Mouse (Mus musculus) liver, embryonic 12.5 days (tissue): ENCODE measurements at regions not wholly inside any gene's neighbourhood (a gene's known extent, or its start where the extent isn't known, plus 50 kb on each side); places are given as distances from the start of the nearest gene placed in this dataset.

Experiments used
- ATAC-seq: fragments of 200-750 bp; cut with Nextera tagmentation; 2 replicates; pipeline ENCODE4 v1.8.0; 2017; ENCODE audit warnings: moderate number of reproducible peaks, mild to moderate bottlenecking, moderate library complexity
- H3K27ac ChIP-seq: fragments of 300-500 bp; sonication (generic); 2 replicates; pipeline ENCODE4 v1.5.1; 2016; ENCODE audit warnings: mild to moderate bottlenecking
- H3K27me3 ChIP-seq: fragments of 300-500 bp; sonication (generic); replicated peaks from 2 replicates; pipeline ENCODE4 v1.6.1; 2016; ENCODE audit warnings: mild to moderate bottlenecking, moderate library complexity
- H3K36me3 ChIP-seq: fragments of 300-500 bp; sonication (generic); 2 replicates; pipeline ENCODE4 v1.6.1; 2016; ENCODE audit warnings: mild to moderate bottlenecking, moderate library complexity
- H3K4me1 ChIP-seq: fragments of 300-500 bp; sonication (generic); 2 replicates; pipeline ENCODE4 v1.6.1; 2016
- H3K4me2 ChIP-seq: fragments of 300-500 bp; sonication (generic); 2 replicates; pipeline ENCODE4 v1.6.1; 2016; ENCODE audit warnings: mild to moderate bottlenecking, moderate library complexity
- H3K4me3 ChIP-seq: fragments of 300-500 bp; sonication (generic); 2 replicates; pipeline ENCODE4 v1.5.1; 2016; ENCODE audit warnings: mild to moderate bottlenecking, moderate library complexity
- H3K9ac ChIP-seq: fragments of 300-500 bp; sonication (generic); 2 replicates; pipeline ENCODE4 v1.6.1; 2016; ENCODE audit warnings: mild to moderate bottlenecking, moderate library complexity
- H3K9me3 ChIP-seq: fragments of 300-500 bp; sonication (generic); replicated peaks from 2 replicates; pipeline ENCODE4 v1.6.1; 2016; ENCODE audit warnings: mild to moderate bottlenecking, moderate library complexity
- WGBS: fragments of 180-500 bp; shearing (Covaris S2); methylation state at CpG from one replicate; pipeline ENCODE4 v1.1.7; 2016; ENCODE audit not compliant: insufficient replicate concordance; 5-methylcytosine and 5-hydroxymethylcytosine counted together

- Histone ChIP-seq H3K4me2 (peak overlapping the region; percentile 55; the same call in 1 of the 2 replicates), H3K27ac (peak overlapping the region; percentile 53; the same call in 1 of the 2 replicates), H3K4me1 (peaks cover 36% of the 10 kb centered on the region), H3K9me3 (no peaks in the 10 kb centered on the region), H3K27me3 (no peaks in the 10 kb centered on the region), H3K9ac (no peak overlapping the region), H3K4me3 (no peak overlapping the region), H3K36me3 (no peaks in the 10 kb centered on the region)
- ATAC-seq: peak; percentile 17; the same call in 1 of the 2 replicates
Measured at GRCm38 (mm10) chr7:145112146-145112830, 95.6 kb downstream of the 1810010D01Rik start.

DNA sequence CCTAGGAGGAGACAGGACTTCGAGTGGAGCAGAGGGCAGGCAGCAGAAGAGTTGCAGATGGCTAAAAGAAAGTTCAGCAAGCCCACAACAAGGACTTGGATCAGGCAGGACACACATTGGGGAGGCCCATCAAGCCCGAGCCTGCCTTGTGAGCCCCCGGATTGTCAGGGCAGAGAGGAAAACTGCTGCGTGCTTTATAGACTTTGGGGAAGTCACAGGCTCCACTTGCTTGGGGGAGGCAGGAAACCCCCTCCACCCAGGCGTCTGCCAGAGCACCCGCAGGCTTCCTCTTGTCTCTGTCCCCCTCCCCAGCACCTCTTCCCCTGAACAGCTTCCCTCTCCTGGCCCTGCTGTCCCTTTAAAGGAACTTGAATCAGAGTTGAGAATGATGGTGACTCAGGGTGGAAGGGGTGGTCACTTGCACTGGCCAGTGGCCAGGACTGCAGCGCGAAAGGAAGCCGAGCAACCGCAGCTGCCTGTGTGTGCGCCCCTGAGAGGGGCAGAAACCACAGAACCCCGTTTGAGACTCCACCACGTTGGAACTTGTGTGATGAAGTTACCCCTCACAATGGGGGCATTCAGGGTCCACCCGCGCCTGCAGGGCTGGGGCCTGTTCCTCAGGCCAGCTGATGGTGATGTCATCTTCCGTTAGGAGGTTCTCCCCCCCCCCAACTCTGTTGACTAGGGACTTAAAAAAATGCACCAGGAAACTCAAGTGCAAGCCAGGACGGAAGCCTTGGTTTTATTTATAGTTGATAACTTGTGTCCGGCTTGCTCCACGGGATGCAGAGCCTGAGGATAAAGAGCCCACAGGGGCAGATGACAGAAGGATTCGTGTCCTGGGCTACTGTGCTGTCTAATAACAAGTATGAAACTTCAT is 96.4 kb downstream of the 1810010D01Rik start:
- Histone ChIP-seq H3K36me3 (no peaks in the 10 kb centered on the region), H3K27ac (peak overlapping the region; percentile 77), H3K4me3 (no peak overlapping the region), H3K9ac (no peak overlapping the region), H3K27me3 (no peaks in the 10 kb centered on the region), H3K4me2 (peak overlapping the region; percentile 55), H3K9me3 (no peaks in the 10 kb centered on the region), H3K4me1 (peaks cover 36% of the 10 kb centered on the region)
- 13% methylated on average over 20 of the region's 20 CpGs for WGBS
- ATAC-seq: peak; percentile 55

DNA sequence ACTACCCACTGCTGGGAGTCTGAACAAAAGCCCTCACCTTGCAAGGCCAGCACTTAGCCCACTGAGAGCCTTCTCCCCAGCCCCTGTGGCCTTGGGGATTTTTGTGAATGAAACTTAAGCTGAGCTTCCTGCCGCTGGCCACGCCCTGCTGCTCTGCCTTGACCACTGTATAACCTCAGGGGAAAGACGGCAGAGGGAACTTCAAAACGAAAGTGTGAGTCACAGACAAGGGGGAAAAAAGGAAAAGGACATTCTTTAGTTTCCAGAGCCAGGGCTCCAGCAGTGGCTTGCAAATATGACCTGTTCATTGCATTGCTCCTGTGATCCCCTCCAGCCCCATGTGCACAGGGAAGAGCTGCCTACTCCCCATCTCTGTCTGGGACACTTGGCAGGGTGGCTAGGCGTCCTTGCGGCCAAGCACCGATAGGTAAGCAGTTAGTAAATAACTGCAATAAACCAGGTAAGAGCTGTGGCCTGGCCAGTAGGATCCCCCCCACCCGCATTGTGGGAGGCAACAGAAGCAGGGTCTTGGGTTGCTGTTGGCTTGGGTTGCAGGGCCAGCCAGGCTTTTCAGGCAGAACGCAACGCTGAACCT is 97.2 kb downstream of the 1810010D01Rik start:
- Histone ChIP-seq H3K4me3 (no peak overlapping the region), H3K27me3 (no peaks in the 10 kb centered on the region), H3K27ac (peak overlapping the region; percentile 77), H3K4me1 (peaks cover 36% of the 10 kb centered on the region), H3K9me3 (no peaks in the 10 kb centered on the region), H3K9ac (no peak overlapping the region), H3K4me2 (peak overlapping the region; percentile 55), H3K36me3 (no peaks in the 10 kb centered on the region)
- 15% methylated on average over 10 of the region's 10 CpGs for WGBS
- ATAC-seq: no peak

GRCm38 (mm10) chr7:145110028-145110427 is 97.9 kb downstream of the 1810010D01Rik start:
- no peak overlapping the region for H3K4me2 ChIP-seq
- no peak for ATAC-seq
- no peaks in the 10 kb centered on the region for H3K36me3 ChIP-seq
- H3K27me3 ChIP-seq: no peaks in the 10 kb centered on the region
- H3K9me3 ChIP-seq: no peaks in the 10 kb centered on the region
- 69% methylated on average over 3 of the region's 3 CpGs for WGBS
- no peak overlapping the region for H3K27ac ChIP-seq
- peaks cover 36% of the 10 kb centered on the region for H3K4me1 ChIP-seq
- H3K4me3 ChIP-seq: no peak overlapping the region
- no peak overlapping the region for H3K9ac ChIP-seq

DNA sequence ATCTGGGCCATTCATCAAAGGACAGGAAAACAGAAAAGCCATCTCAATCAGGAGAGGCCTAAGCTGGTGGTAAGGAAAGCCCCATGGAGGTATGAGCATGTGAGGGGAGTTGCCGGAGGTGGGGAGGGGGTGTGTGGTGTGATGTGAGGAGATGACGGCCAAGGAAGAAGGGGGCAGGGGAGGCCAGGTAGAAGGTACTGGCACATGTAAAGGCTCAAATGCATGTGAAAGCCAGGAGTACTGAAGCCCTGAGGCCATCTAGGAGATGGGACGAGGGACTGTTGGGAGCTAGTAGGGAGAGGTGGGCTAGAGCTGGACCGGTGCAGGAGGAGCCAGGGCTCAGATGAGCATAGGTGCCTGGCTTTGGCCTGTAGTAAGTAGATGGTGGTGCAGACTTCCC is 98.4 kb downstream of the 1810010D01Rik start:
- Histone ChIP-seq H3K4me3 (no peak overlapping the region), H3K4me2 (no peak overlapping the region), H3K36me3 (no peaks in the 10 kb centered on the region), H3K4me1 (peaks cover 36% of the 10 kb centered on the region), H3K9me3 (no peaks in the 10 kb centered on the region), H3K27ac (no peak overlapping the region), H3K27me3 (no peaks in the 10 kb centered on the region), H3K9ac (no peak overlapping the region)
- ATAC-seq: no peak
- WGBS: 77% methylated on average over 4 of the region's 4 CpGs

DNA sequence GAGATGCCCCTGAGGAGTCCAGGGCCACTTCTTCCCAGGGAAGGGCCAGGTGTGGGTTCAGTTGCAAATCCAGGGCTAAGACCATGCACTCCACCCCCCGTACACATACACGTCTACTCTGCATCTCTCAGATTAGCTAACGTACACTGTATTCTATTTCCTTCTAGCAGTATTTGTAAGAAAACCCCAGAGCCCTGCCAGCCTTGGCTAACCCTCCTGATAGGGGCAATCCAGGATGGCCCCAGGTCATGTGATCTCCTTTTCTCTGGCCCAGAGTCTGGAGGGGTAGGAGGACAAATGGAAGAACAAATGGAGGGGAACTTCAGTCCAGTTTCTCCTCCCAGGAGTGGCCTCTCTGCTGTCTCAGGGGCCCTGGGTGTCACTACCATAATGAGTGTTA is 98.9 kb downstream of the 1810010D01Rik start:
- Histone ChIP-seq H3K4me1 (peaks cover 36% of the 10 kb centered on the region), H3K9me3 (no peaks in the 10 kb centered on the region), H3K27ac (no peak overlapping the region), H3K4me3 (no peak overlapping the region), H3K36me3 (no peaks in the 10 kb centered on the region), H3K27me3 (no peaks in the 10 kb centered on the region), H3K9ac (no peak overlapping the region), H3K4me2 (no peak overlapping the region)
- ATAC-seq: no peak
- WGBS: 56% methylated on average over 3 of the region's 3 CpGs

DNA sequence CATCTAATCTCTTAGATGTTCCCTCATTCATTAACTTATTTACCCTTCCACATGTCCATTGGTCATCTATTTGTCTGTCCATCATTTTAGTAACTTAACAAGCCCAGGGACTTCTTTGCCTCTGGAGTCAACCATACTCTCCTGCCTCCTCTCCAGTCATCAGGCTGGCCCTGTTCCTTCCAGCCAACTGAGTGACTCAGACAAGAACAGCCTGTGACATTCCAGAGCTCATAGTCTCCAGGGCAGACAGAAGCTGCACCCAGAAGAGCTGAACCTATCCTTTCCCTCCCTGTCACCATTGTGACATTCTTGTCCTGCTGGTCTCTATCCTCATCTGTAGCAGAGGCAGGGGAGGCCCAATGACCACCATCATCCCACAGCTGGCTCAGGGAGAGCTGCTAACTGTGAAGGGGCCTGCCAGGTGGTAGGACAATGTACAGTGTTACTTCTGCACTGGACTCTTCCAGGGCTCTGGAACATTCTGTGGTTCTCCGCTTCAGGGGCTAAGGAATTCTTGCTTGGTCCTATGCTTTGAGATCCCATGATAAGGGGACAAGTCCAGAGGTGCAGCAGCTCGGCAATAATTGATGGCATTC is 100.2 kb downstream of the 1810010D01Rik start:
- Histone ChIP-seq H3K4me3 (no peak overlapping the region), H3K4me2 (no peak overlapping the region), H3K9me3 (no peaks in the 10 kb centered on the region), H3K27me3 (no peaks in the 10 kb centered on the region), H3K4me1 (peaks cover 27% of the 10 kb centered on the region), H3K9ac (no peak overlapping the region), H3K36me3 (no peaks in the 10 kb centered on the region), H3K27ac (no peak overlapping the region)
- 62% methylated on average over 2 of the region's 2 CpGs for WGBS
- no peak for ATAC-seq

- WGBS: 29% methylated on average over 4 of the region's 4 CpGs
- ATAC-seq: no peak; the same call in 1 of the 2 replicates
- H3K9me3 ChIP-seq: no peaks in the 10 kb centered on the region
- no peaks in the 10 kb centered on the region for H3K36me3 ChIP-seq
- H3K27me3 ChIP-seq: no peaks in the 10 kb centered on the region
- no peak overlapping the region for H3K27ac ChIP-seq
- no peak overlapping the region for H3K9ac ChIP-seq
- no peak overlapping the region for H3K4me2 ChIP-seq
- no peak overlapping the region for H3K4me3 ChIP-seq
- peaks cover 15% of the 10 kb centered on the region for H3K4me1 ChIP-seq
Measured at GRCm38 (mm10) chr7:145106494-145106849, 101.4 kb downstream of the 1810010D01Rik start.

- Histone ChIP-seq H3K4me3 (no peak overlapping the region), H3K9ac (no peak overlapping the region), H3K27ac (no peak overlapping the region), H3K36me3 (no peaks in the 10 kb centered on the region), H3K27me3 (no peaks in the 10 kb centered on the region), H3K4me2 (no peak overlapping the region), H3K9me3 (no peaks in the 10 kb centered on the region), H3K4me1 (peaks cover 10% of the 10 kb centered on the region)
- 66% methylated on average over 7 of the region's 7 CpGs for WGBS
- ATAC-seq: no peak
Measured at GRCm38 (mm10) chr7:145105831-145106493, 102.0 kb downstream of the 1810010D01Rik start.

GRCm38 (mm10) chr7:145102692-145103091 is 105.2 kb downstream of the 1810010D01Rik start:
- Histone ChIP-seq H3K9ac (no peak overlapping the region), H3K27me3 (no peaks in the 10 kb centered on the region; the same call in 1 of the 2 replicates), H3K4me3 (no peak overlapping the region), H3K4me2 (no peak overlapping the region), H3K4me1 (no peaks in the 10 kb centered on the region), H3K27ac (no peak overlapping the region), H3K9me3 (no peaks in the 10 kb centered on the region), H3K36me3 (no peaks in the 10 kb centered on the region)
- WGBS: 64% methylated on average over 5 of the region's 5 CpGs
- no peak for ATAC-seq

- Histone ChIP-seq H3K4me1 (no peaks in the 10 kb centered on the region), H3K4me2 (no peak overlapping the region), H3K9ac (no peak overlapping the region), H3K27ac (no peak overlapping the region), H3K9me3 (no peaks in the 10 kb centered on the region), H3K27me3 (no peaks in the 10 kb centered on the region; the same call in 1 of the 2 replicates), H3K36me3 (no peaks in the 10 kb centered on the region), H3K4me3 (no peak overlapping the region)
- no peak for ATAC-seq
- WGBS: 39% methylated on average over 6 of the region's 6 CpGs
Measured at GRCm38 (mm10) chr7:145102216-145102615, 105.7 kb downstream of the 1810010D01Rik start.
